Mouse (Mus musculus) ES-E14 (cell line): ENCODE data around the gene Dock2.

ENCODE experiments used
- HCFC1 ChIP-seq: IDR thresholded peaks from 2 replicates; pipeline ENCODE4 v1.6.1; 2012; ENCODE audit warnings: low read length, inconsistent platforms, borderline replicate concordance; ENCODE audit not compliant: insufficient read depth
- ZC3H11A ChIP-seq: IDR thresholded peaks from 2 replicates; pipeline ENCODE4 v1.6.1; 2012; ENCODE audit warnings: low read depth, mild to moderate bottlenecking, inconsistent platforms, low read length, borderline replicate concordance
- ZNF384 ChIP-seq: IDR thresholded peaks from 2 replicates; pipeline ENCODE4 v1.6.1; 2012; ENCODE audit warnings: low read depth, low read length, inconsistent platforms

GRCm38 (mm10) chr11:34308731-34309130, 475.0 kb downstream of the Dock2 start:
- no peak for TF ChIP-seq HCFC1
- TF ChIP-seq ZC3H11A: no peak
- no peak for TF ChIP-seq ZNF384
